Mouse (Mus musculus) ES-Bruce4 (cell line): ENCODE measurements around the gene Ercc6l2. TPM values are rescaled to one million over a fixed set of nuclear protein-coding genes. Genes with fewer than 3 reads are reported as not detected.

ENCODE experiments used
- H3K27ac ChIP-seq: 2 replicates; pipeline ENCODE4 v1.5.1; 2012; ENCODE audit warnings: low read length, inconsistent platforms; ENCODE audit not compliant: insufficient read depth
- H3K27me3 ChIP-seq: 2 replicates; pipeline ENCODE4 v1.6.1; 2012; ENCODE audit warnings: mild to moderate bottlenecking, low read length, inconsistent platforms; ENCODE audit not compliant: control insufficient read depth, poor library complexity, insufficient read depth, severe bottlenecking
- H3K36me3 ChIP-seq: 2 replicates; pipeline ENCODE4 v1.6.1; 2012; ENCODE audit warnings: inconsistent platforms, mild to moderate bottlenecking, low read length, moderate library complexity; ENCODE audit not compliant: control insufficient read depth, poor library complexity, insufficient read depth, severe bottlenecking
- H3K4me1 ChIP-seq: one replicate; pipeline ENCODE4 v1.8.1; 2011; ENCODE audit warnings: low read length; ENCODE audit not compliant: control insufficient read depth, insufficient read depth
- H3K4me3 ChIP-seq: 2 replicates; pipeline ENCODE4 v1.5.1; 2011; ENCODE audit warnings: low read depth, mild to moderate bottlenecking, low read length
- H3K9ac ChIP-seq: 2 replicates; pipeline ENCODE4 v1.6.1; 2012; ENCODE audit warnings: low read depth, mild to moderate bottlenecking, inconsistent platforms; ENCODE audit not compliant: poor library complexity, severe bottlenecking
- H3K9me3 ChIP-seq: replicated peaks from 2 replicates; pipeline ENCODE4 v1.6.1; 2012; ENCODE audit warnings: mild to moderate bottlenecking, low read length, inconsistent platforms; ENCODE audit not compliant: control insufficient read depth, poor library complexity, insufficient read depth, severe bottlenecking
- CTCF ChIP-seq: IDR thresholded peaks from one replicate; pipeline ENCODE4 v1.8.1; 2011; ENCODE audit warnings: low read depth, low read length
- EP300 ChIP-seq: IDR thresholded peaks from 2 replicates; pipeline ENCODE4 v1.6.1; 2011; ENCODE audit warnings: low read depth, low read length; ENCODE audit not compliant: insufficient read depth
- POLR2A ChIP-seq: IDR thresholded peaks from one replicate; pipeline ENCODE4 v1.8.1; 2011; ENCODE audit warnings: low read length; ENCODE audit not compliant: insufficient read depth
- polyA plus RNA-seq: library from polyadenylated mRNA; stranded (reverse); fragments of >200 nt; gene quantifications from 2 replicates; pipeline ENCODE4 v1.2.4, GENCODE M21; 2011; ENCODE audit warnings: low read depth; ENCODE audit not compliant: missing spikeins, insufficient read depth, insufficient read length

Gene Ercc6l2
- polyA plus RNA-seq, 1 experiment, result 46.6 TPM

- TF ChIP-seq POLR2A, result no peak
- no peak for TF ChIP-seq CTCF
- no peak for TF ChIP-seq EP300
- H3K4me3 ChIP-seq, result no peak overlapping the region
- H3K27ac ChIP-seq, result no peak overlapping the region
- H3K9me3 ChIP-seq, result no peaks in the 10 kb centered on the region; the same call in 1 of the 2 replicates
- no peaks in the 10 kb centered on the region for H3K36me3 ChIP-seq
- no peak overlapping the region for H3K9ac ChIP-seq
- H3K4me1 ChIP-seq, result no peaks in the 10 kb centered on the region
- no peaks in the 10 kb centered on the region for H3K27me3 ChIP-seq
Measured at GRCm38 (mm10) chr13:63936369-63936768, 121.3 kb downstream of the Ercc6l2 start.

DNA sequence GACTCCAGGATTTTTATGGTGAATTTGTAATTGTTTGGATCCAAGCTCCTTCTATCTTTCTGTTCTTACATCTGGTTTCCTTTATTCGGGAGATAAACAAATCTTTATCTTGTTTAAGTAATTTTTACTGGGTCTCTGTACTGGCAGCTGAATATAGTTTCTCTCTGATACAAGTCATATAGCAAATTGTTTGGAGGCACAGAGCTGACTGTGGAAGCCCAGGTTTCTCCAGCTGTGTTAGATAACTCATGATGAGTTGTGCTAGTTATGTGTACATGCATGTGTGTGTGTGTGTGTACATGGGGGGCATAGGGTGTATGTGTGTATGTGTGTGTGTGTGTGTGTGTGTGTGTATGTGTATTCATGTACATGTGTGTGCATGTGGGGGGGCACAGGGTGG, 125.2 kb downstream of the Ercc6l2 start:
- Histone ChIP-seq H3K4me3 (no peak overlapping the region), H3K36me3 (no peaks in the 10 kb centered on the region), H3K9ac (no peak overlapping the region), H3K27ac (no peak overlapping the region), H3K9me3 (no peaks in the 10 kb centered on the region; the same call in 1 of the 2 replicates), H3K27me3 (no peaks in the 10 kb centered on the region), H3K4me1 (peaks cover 2% of the 10 kb centered on the region)
- TF ChIP-seq POLR2A (no peak), EP300 (no peak), CTCF (no peak)

DNA sequence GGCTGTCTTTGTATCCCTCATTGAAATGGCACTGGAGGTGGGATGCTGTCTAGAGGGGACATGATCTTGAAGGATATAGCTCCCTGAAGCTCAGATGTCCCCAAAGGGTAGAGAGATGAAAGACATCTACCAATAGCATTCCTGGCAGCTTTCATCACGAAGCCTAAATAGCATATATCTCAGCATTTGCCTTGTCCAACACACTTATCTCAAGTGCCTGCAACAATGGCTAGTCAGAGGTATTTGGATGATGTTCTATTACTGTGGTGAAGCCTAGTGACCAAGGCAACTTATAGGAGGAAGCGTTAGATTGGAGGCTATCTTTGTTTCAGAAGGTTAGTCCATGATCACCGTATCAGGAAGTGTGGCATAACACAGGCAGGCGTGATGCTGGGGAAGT, 126.1 kb downstream of the Ercc6l2 start:
- Histone ChIP-seq H3K27me3 (no peaks in the 10 kb centered on the region), H3K9me3 (no peaks in the 10 kb centered on the region; the same call in 1 of the 2 replicates), H3K4me3 (no peak overlapping the region), H3K36me3 (no peaks in the 10 kb centered on the region), H3K9ac (no peak overlapping the region), H3K4me1 (peaks cover 4% of the 10 kb centered on the region), H3K27ac (no peak overlapping the region)
- TF ChIP-seq EP300 (no peak), CTCF (no peak), POLR2A (no peak)

GRCm38 (mm10) chr13:63943605-63944004, 128.6 kb downstream of the Ercc6l2 start:
- no peaks in the 10 kb centered on the region for H3K27me3 ChIP-seq
- H3K4me1 ChIP-seq, result peaks cover 6% of the 10 kb centered on the region
- H3K4me3 ChIP-seq, result no peak overlapping the region
- H3K36me3 ChIP-seq, result no peaks in the 10 kb centered on the region
- H3K27ac ChIP-seq, result no peak overlapping the region
- H3K9ac ChIP-seq, result no peak overlapping the region
- no peaks in the 10 kb centered on the region; the same call in 1 of the 2 replicates for H3K9me3 ChIP-seq
- TF ChIP-seq EP300 (peak; percentile 51; the same call in 1 of the 2 replicates), POLR2A (no peak)

- no peak for TF ChIP-seq EP300
- no peak for TF ChIP-seq CTCF
- no peak for TF ChIP-seq POLR2A
- Histone ChIP-seq H3K9ac (no peak overlapping the region), H3K4me1 (peaks cover 6% of the 10 kb centered on the region), H3K4me3 (no peak overlapping the region), H3K9me3 (no peaks in the 10 kb centered on the region), H3K27ac (no peak overlapping the region), H3K36me3 (no peaks in the 10 kb centered on the region), H3K27me3 (no peaks in the 10 kb centered on the region)
Measured at GRCm38 (mm10) chr13:63944344-63945021, 129.4 kb downstream of the Ercc6l2 start.

Other genes starting within 250 kb of the Ercc6l2 start
- 45.5 and 48.8 TPM in 2 replicates for gene Ptch1, start 241.6 kb upstream of the Ercc6l2 start, polyA plus RNA-seq